Mouse (Mus musculus) limb, embryonic 10.5 days (tissue): ENCODE results near the gene Defb28. TPM values are rescaled to one million over a fixed set of nuclear protein-coding genes. Genes with fewer than 3 reads are reported as not detected.

Source experiments
- polyA plus RNA-seq: library from polyadenylated mRNA; unstranded; fragments of >200 nt; fragmentation: Nextera tagmentation; extraction: Ambion mirVana; gene quantifications from 2 replicates; pipeline ENCODE4 v1.2.1, GENCODE M21; 2016

The Defb28 gene
- polyA plus RNA-seq, 1 experiment from 2014 or later: not detected

Other genes with a start within 250 kb of the Defb28 start
- gene Tbc1d20, start 224.4 kb upstream of the Defb28 start, polyA plus RNA-seq: 31.2 and 37.1 TPM in 2 replicates
- gene Rbck1, start 185.6 kb upstream of the Defb28 start, polyA plus RNA-seq: 85.8 and 92.6 TPM in 2 replicates
- 2.6 and 3.2 TPM in 2 replicates for gene Trib3, start 174.2 kb upstream of the Defb28 start, polyA plus RNA-seq
- gene Nrsn2, start 141.6 kb upstream of the Defb28 start, polyA plus RNA-seq: 0.59 and 1.4 TPM in 2 replicates
- 9.9 and 11.8 TPM in 2 replicates for gene Sox12, start 120.2 kb upstream of the Defb28 start, polyA plus RNA-seq
- 64.9 and 67.2 TPM in 2 replicates for gene Zcchc3, start 103.2 kb upstream of the Defb28 start, polyA plus RNA-seq
- 0.40 and 0.61 TPM in 2 replicates for gene 6820408C15Rik, start 102.7 kb upstream of the Defb28 start, polyA plus RNA-seq
- gene Defb23, start 53.6 kb upstream of the Defb28 start, polyA plus RNA-seq: not detected in 2 replicates
- not detected in 2 replicates for gene Defb20, start 41.2 kb upstream of the Defb28 start, polyA plus RNA-seq
- not detected in 2 replicates for gene Defb22, start 28.1 kb upstream of the Defb28 start, polyA plus RNA-seq
- not detected in 2 replicates for gene Defb26, start 6.6 kb upstream of the Defb28 start, polyA plus RNA-seq
- gene Defb29, start 21.8 kb downstream of the Defb28 start, polyA plus RNA-seq: not detected in 2 replicates
- gene Gm17416, start 51.1 kb downstream of the Defb28 start, polyA plus RNA-seq: not detected in 2 replicates
- gene Defb21, start 54.5 kb downstream of the Defb28 start, polyA plus RNA-seq: not detected in 2 replicates
- gene Defb19, start 62.1 kb downstream of the Defb28 start, polyA plus RNA-seq: not detected in 2 replicates
- gene Defb45, start 81.1 kb downstream of the Defb28 start, polyA plus RNA-seq: not detected in 2 replicates
- not detected in 2 replicates for gene Defb36, start 86.1 kb downstream of the Defb28 start, polyA plus RNA-seq
- gene Defb25, start 104.8 kb downstream of the Defb28 start, polyA plus RNA-seq: not detected in 2 replicates
- 0.41 and 0.46 TPM in 2 replicates for gene Rem1, start 108.7 kb downstream of the Defb28 start, polyA plus RNA-seq
- gene H13, start 151.2 kb downstream of the Defb28 start, polyA plus RNA-seq: 104 and 118 TPM in 2 replicates
- gene Mcts2, start 168.8 kb downstream of the Defb28 start, polyA plus RNA-seq: 38.0 and 43.9 TPM in 2 replicates
- gene Id1, start 218.0 kb downstream of the Defb28 start, polyA plus RNA-seq: 132 and 178 TPM in 2 replicates
- gene Cox4i2, start 235.9 kb downstream of the Defb28 start, polyA plus RNA-seq: 11.2 and 18.4 TPM in 2 replicates